Mouse (Mus musculus): ENCODE results near the gene Amh.

GRCm38 (mm10) chr10:80838346-80838912 lies 33.4 kb downstream of the Amh start:
- TF ChIP-seq POLR2A (IDR thresholded peaks at IDR 0.05; ENCODE audit: low read depth, low read length) = no peak
- TF ChIP-seq CTCF (conservative IDR thresholded peaks at IDR 0.05; ENCODE audit: insufficient read depth, insufficient read length, low read depth, low read length) = no peak

Data from kidney, adult 2 months (tissue).